Mouse (Mus musculus): Measurements from ENCODE around the gene Syk. TPM values are rescaled to one million over a fixed set of nuclear protein-coding genes. Genes with fewer than 3 reads are reported as not detected.

The Syk gene
- polyA plus RNA-seq, 1 experiment from 2014 or later = 3.4 TPM

GRCm38 (mm10) chr13:52562166-52562571, 20.8 kb upstream of the Syk start:
- H3K9me3 ChIP-seq (ENCODE audit: control insufficient read depth, low read length) = no peaks in the 10 kb centered on the region
- H3K27ac ChIP-seq (ENCODE audit: low read depth) = no peak overlapping the region
- H3K9ac ChIP-seq (ENCODE audit: low read length) = no peak overlapping the region
- DNase-seq (ENCODE audit: low spot score) = no peak
- H3K27me3 ChIP-seq (replicated peaks; ENCODE audit: control insufficient read depth, insufficient read depth, low read length) = no peaks in the 10 kb centered on the region
- H3K36me3 ChIP-seq (ENCODE audit: control insufficient read depth, insufficient read depth, low read length) = no peaks in the 10 kb centered on the region
- H3K4me2 ChIP-seq (ENCODE audit: low read length) = no peak overlapping the region
- H3K4me1 ChIP-seq (replicated peaks; ENCODE audit: control insufficient read depth, insufficient read depth, low read length) = no peaks in the 10 kb centered on the region
- no peak for ATAC-seq (replicated peaks; ENCODE audit: low FRiP score, low TSS enrichment, low read depth)
- 52% methylated on average over 4 of the region's 4 CpGs for WGBS
- no peak overlapping the region for H3K4me3 ChIP-seq (ENCODE audit: low read depth, low read length)

DNA sequence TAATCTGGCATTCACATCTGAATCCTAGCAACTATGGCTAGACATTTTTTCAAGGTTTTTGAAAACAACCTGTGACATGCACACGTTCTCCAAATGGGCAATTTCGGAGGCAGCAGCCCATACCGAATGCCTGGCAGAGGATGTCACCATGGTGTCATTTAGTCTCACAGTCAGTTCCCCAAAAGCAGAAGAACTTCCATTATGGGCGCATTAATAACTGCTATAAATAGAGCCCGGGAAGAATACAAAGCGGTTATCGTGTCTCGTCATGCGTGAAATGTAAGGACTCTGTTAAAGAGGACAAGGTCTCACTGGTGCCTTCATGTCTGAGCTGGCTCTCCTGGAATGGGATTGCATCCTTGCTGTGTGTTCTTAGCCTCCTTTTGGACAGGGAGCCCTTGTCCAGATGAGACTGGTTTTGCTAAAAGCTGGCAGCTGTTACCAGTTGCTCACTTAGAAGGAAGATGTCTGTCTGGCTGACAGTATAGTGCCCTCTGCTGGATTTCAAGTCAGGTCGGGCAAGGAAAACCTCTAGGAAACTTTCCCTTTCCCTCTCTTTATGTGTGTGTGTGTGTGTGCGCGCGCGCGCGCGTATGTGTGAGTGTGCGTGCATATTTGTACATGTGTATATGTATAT, 17.8 kb upstream of the Syk start:
- Histone ChIP-seq H3K4me2 (ENCODE audit: low read length) (no peak overlapping the region), H3K9ac (ENCODE audit: low read length) (no peak overlapping the region), H3K4me1 (replicated peaks; ENCODE audit: control insufficient read depth, insufficient read depth, low read length) (no peaks in the 10 kb centered on the region), H3K36me3 (ENCODE audit: control insufficient read depth, insufficient read depth, low read length) (no peaks in the 10 kb centered on the region), H3K4me3 (ENCODE audit: low read depth, low read length) (no peak overlapping the region), H3K27ac (ENCODE audit: low read depth) (no peak overlapping the region), H3K27me3 (replicated peaks; ENCODE audit: control insufficient read depth, insufficient read depth, low read length) (no peaks in the 10 kb centered on the region), H3K9me3 (ENCODE audit: control insufficient read depth, low read length) (no peaks in the 10 kb centered on the region)
- ATAC-seq (replicated peaks; ENCODE audit: low FRiP score, low TSS enrichment, low read depth) = no peak
- DNase-seq (ENCODE audit: low spot score) = no peak
- 86% methylated on average over 18 of the region's 18 CpGs for WGBS

DNA sequence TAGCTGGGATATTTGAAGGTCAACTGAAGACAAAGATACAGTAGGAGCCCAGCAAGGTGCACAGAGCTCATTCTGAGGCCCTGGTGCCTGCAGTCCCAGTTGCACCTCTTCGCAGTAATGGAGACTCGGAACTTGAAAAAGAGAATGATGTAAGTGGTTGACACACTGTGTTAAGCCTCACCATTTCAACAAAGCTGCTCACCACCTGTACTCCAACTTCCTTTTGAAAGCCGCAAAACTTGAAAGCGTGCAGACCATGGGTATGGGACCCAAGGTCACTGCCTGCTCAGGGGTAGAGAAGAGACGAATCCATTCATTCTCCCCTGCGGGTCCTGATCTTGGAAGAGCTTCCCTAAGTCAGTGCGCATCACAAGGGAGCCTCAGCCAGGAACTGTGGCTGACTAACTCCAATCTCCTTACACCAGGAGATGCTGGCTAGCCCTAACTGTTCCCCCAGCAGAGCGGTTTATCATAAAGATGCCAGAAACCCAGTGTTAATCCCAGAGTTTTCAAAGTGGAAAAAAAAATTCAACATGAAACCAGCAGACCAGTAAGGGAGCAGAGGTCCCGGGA, 16.7 kb upstream of the Syk start:
- WGBS = 88% methylated on average over 9 of the region's 9 CpGs
- no peak for ATAC-seq (replicated peaks; ENCODE audit: low FRiP score, low TSS enrichment, low read depth)
- Histone ChIP-seq H3K4me2 (ENCODE audit: low read length) (no peak overlapping the region), H3K4me3 (ENCODE audit: low read depth, low read length) (no peak overlapping the region), H3K9ac (ENCODE audit: low read length) (no peak overlapping the region), H3K36me3 (ENCODE audit: control insufficient read depth, insufficient read depth, low read length) (no peaks in the 10 kb centered on the region), H3K27me3 (replicated peaks; ENCODE audit: control insufficient read depth, insufficient read depth, low read length) (no peaks in the 10 kb centered on the region), H3K9me3 (ENCODE audit: control insufficient read depth, low read length) (no peaks in the 10 kb centered on the region), H3K4me1 (replicated peaks; ENCODE audit: control insufficient read depth, insufficient read depth, low read length) (no peaks in the 10 kb centered on the region), H3K27ac (ENCODE audit: low read depth) (no peak overlapping the region)
- no peak for DNase-seq (ENCODE audit: low spot score)

DNA sequence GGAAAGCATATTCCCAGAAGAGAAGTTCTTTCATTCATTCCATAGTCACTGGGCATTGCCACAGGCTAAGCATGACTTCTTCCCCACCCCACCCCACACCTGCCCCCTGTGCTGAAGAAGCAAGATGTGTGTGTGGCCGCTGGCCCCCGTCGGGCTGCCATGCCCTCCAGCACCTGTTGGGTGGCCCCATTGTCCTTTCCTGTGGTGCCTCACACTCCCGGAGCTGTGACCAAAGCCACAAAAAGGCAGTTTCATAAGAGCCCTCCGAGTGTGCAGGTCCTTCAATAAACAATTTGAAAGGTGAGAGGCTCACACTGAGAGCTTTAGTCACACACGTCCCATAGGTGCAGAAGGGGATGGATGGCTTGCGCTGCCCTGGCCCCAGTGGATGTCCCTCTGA, 16.2 kb upstream of the Syk start:
- Histone ChIP-seq H3K36me3 (ENCODE audit: control insufficient read depth, insufficient read depth, low read length) (no peaks in the 10 kb centered on the region), H3K27ac (ENCODE audit: low read depth) (no peak overlapping the region), H3K9ac (ENCODE audit: low read length) (no peak overlapping the region), H3K4me3 (ENCODE audit: low read depth, low read length) (no peak overlapping the region), H3K4me2 (ENCODE audit: low read length) (no peak overlapping the region), H3K4me1 (replicated peaks; ENCODE audit: control insufficient read depth, insufficient read depth, low read length) (no peaks in the 10 kb centered on the region), H3K9me3 (ENCODE audit: control insufficient read depth, low read length) (no peaks in the 10 kb centered on the region), H3K27me3 (replicated peaks; ENCODE audit: control insufficient read depth, insufficient read depth, low read length) (no peaks in the 10 kb centered on the region)
- WGBS = 82% methylated on average over 7 of the region's 7 CpGs
- DNase-seq (ENCODE audit: low spot score) (no peak), ATAC-seq (replicated peaks; ENCODE audit: low FRiP score, low TSS enrichment, low read depth) (no peak)

DNA sequence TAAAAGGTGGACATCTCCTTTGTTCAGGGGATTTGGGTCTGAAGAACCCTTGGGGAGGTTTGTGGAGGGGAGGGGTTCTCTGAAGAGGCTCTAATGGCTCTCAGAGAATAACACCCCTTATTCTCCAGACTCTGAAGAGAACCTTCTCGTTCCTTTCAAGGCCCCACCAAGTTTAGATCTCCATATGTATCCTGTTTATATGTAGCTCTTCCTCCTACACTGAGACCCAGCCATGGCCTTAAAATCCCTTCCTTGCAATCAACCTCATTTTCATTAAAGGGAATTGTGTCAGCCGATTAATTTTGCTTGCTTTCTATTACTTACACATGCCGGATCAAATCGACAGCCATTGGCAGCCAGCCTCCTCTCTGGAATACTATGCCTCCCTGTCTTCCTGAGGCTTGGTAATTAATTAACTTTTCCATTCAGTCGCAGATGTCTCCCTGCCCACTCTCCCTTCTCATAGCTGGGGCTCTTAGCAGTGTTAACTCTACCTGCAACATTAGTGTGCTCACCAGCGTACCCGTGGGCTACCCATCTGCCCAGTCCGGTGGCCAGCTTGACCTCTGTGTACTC, 13.7 kb upstream of the Syk start:
- Histone ChIP-seq H3K4me3 (ENCODE audit: low read depth, low read length) (no peak overlapping the region), H3K9me3 (ENCODE audit: control insufficient read depth, low read length) (no peaks in the 10 kb centered on the region), H3K36me3 (ENCODE audit: control insufficient read depth, insufficient read depth, low read length) (no peaks in the 10 kb centered on the region), H3K4me1 (replicated peaks; ENCODE audit: control insufficient read depth, insufficient read depth, low read length) (no peaks in the 10 kb centered on the region), H3K27me3 (replicated peaks; ENCODE audit: control insufficient read depth, insufficient read depth, low read length) (no peaks in the 10 kb centered on the region), H3K27ac (ENCODE audit: low read depth) (no peak overlapping the region), H3K9ac (ENCODE audit: low read length) (no peak overlapping the region), H3K4me2 (ENCODE audit: low read length) (no peak overlapping the region)
- DNase-seq (ENCODE audit: low spot score) (no peak), ATAC-seq (replicated peaks; ENCODE audit: low FRiP score, low TSS enrichment, low read depth) (no peak)
- 68% methylated on average over 8 of the region's 8 CpGs for WGBS

DNA sequence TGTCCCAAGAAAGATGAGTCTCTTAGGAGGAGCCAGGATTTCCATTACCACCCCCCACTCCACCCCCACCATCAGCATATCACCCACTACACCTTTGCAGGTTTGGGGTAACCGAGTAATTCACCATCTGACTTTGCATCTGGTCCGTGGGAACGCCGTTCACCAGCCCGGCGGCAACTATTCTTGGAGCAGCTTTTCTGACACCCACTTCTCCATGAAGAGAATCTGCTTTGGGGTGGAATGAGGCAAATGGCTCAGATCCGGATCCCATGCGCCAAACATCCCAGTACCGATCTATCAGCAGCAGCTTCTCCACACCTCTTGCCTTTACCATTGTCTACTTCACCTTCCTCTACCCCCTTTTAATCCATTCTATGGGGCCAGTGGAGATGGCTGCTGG, 12.7 kb upstream of the Syk start:
- Histone ChIP-seq H3K36me3 (ENCODE audit: control insufficient read depth, insufficient read depth, low read length) (no peaks in the 10 kb centered on the region), H3K27me3 (replicated peaks; ENCODE audit: control insufficient read depth, insufficient read depth, low read length) (no peaks in the 10 kb centered on the region), H3K4me1 (replicated peaks; ENCODE audit: control insufficient read depth, insufficient read depth, low read length) (no peaks in the 10 kb centered on the region), H3K4me3 (ENCODE audit: low read depth, low read length) (no peak overlapping the region), H3K4me2 (ENCODE audit: low read length) (no peak overlapping the region), H3K27ac (ENCODE audit: low read depth) (no peak overlapping the region), H3K9me3 (ENCODE audit: control insufficient read depth, low read length) (no peaks in the 10 kb centered on the region), H3K9ac (ENCODE audit: low read length) (no peak overlapping the region)
- WGBS = 92% methylated on average over 9 of the region's 9 CpGs
- DNase-seq (ENCODE audit: low spot score) = no peak
- no peak for ATAC-seq (replicated peaks; ENCODE audit: low FRiP score, low TSS enrichment, low read depth)

DNA sequence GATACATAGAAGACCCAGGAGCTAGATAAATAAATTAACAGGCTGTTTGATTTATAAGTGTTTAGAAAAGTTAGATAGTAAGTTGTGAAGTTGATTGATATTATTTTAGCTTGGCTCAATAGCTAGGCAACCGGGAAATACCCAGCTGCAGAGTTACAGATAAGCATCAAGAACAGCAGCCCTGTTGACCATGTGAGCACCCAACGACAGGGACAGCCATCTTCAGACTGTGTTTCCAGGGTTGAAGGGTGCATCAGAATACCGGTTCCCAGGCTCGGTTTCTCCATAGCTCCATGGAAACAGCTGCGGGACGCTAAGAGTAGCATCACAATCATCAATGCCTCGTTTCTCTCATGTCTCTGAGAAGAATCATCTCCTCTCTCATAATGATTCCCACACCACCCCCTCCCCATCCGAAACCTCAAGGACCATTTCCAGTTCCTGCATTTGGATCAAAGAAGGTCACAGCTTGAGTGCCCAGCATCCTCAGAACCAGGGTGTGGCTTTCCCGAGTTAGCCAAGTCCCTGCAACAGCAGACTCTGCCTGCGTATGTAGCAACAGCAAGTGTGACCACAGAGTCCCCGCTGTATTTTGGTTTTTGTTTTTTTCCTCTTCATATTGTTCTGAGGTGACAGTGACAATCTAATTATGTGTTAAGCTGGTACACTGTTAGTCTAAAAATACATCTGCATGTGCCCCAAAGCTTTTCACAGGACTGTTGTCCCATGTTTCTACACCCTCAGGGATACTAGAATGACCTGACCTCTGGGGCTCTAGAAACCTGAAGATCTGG, 11.2 kb upstream of the Syk start:
- H3K27ac ChIP-seq (ENCODE audit: low read depth) = no peak overlapping the region
- H3K4me3 ChIP-seq (ENCODE audit: low read depth, low read length) = no peak overlapping the region
- H3K27me3 ChIP-seq (replicated peaks; ENCODE audit: control insufficient read depth, insufficient read depth, low read length) = no peaks in the 10 kb centered on the region
- no peaks in the 10 kb centered on the region for H3K9me3 ChIP-seq (ENCODE audit: control insufficient read depth, low read length)
- DNase-seq (ENCODE audit: low spot score) (no peak), ATAC-seq (replicated peaks; ENCODE audit: low FRiP score, low TSS enrichment, low read depth) (no peak)
- no peaks in the 10 kb centered on the region for H3K36me3 ChIP-seq (ENCODE audit: control insufficient read depth, insufficient read depth, low read length)
- H3K4me1 ChIP-seq (replicated peaks; ENCODE audit: control insufficient read depth, insufficient read depth, low read length) = no peaks in the 10 kb centered on the region
- 62% methylated on average over 11 of the region's 11 CpGs for WGBS
- no peak overlapping the region for H3K9ac ChIP-seq (ENCODE audit: low read length)
- no peak overlapping the region for H3K4me2 ChIP-seq (ENCODE audit: low read length)

GRCm38 (mm10) chr13:52572451-52573446, 10.2 kb upstream of the Syk start:
- WGBS = 73% methylated on average over 9 of the region's 9 CpGs

More at GRCm38 (mm10) chr13:52572451-52573446, 10.2 kb upstream of the Syk start:
- Histone ChIP-seq H3K4me3 (ENCODE audit: low read depth, low read length) (no peak overlapping the region), H3K4me1 (replicated peaks; ENCODE audit: control insufficient read depth, insufficient read depth, low read length) (no peaks in the 10 kb centered on the region), H3K9me3 (ENCODE audit: control insufficient read depth, low read length) (no peaks in the 10 kb centered on the region), H3K36me3 (ENCODE audit: control insufficient read depth, insufficient read depth, low read length) (no peaks in the 10 kb centered on the region), H3K27me3 (replicated peaks; ENCODE audit: control insufficient read depth, insufficient read depth, low read length) (no peaks in the 10 kb centered on the region), H3K27ac (ENCODE audit: low read depth) (no peak overlapping the region), H3K4me2 (ENCODE audit: low read length) (no peak overlapping the region), H3K9ac (ENCODE audit: low read length) (no peak overlapping the region)
- DNase-seq (ENCODE audit: low spot score) = no peak
- no peak for ATAC-seq (replicated peaks; ENCODE audit: low FRiP score, low TSS enrichment, low read depth)
